Mouse (Mus musculus) frontal cortex, adult 2 months (tissue): ENCODE data around the gene Gm20388. TPM values are rescaled to one million over a fixed set of nuclear protein-coding genes. Genes with fewer than 3 reads are reported as not detected.

Source experiments
- DNase-seq, 2 experiments: peaks; one replicate each; pipeline ENCODE4 v3.0.0; 2022; ENCODE audit warnings: low spot score in 1 of 2; ENCODE audit errors: extremely low spot score in 1 of 2
- polyA plus RNA-seq: library from polyadenylated mRNA; depleted of rRNA; stranded (reverse); fragments of >200 nt; gene quantifications from 2 replicates; pipeline ENCODE4 v1.2.3, GENCODE M21; 2012

The Gm20388 gene
- polyA plus RNA-seq, 1 experiment: 22.2 TPM

DNA sequence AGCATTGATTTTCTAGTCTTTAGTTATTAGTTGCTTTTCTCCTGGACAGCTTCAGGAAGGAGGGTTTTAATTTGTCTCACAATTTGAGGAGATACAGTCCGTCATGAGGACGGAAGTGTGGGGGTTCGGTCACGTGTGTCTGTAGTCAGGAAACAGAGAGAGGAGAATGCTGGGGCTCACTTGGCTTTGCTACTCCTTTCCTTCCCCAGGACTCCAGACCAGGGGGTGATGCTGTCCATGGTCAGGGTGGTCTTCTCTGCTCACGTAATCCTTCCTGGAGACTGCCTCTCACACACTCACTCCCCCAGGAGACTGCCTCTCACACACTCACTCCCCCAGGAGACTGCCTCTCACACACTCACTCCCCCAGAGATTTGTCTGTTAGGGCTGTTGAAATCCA, 4133.8 kb downstream of the Gm20388 start:
- DNase-seq: no peak

DNA sequence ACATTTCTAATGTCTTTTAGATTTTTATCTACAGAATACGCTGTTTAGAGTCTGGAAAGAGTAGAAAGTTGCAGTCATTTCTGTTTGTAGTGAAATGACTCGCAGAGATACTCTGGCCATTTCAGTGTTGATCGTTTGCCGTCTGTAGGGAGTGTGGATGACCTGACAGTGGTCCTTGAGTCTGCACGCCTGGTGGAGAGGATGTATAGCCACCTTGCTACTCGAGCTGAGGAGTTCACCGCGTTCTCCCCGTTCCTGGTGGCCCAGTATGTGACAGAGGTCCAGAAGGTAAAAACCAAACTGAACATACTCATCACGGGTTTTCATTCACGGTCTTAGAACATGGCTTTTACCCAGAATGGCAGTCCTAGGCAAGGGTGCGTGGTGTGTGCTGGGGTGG, 4134.3 kb downstream of the Gm20388 start:
- DNase-seq: no peak

DNA sequence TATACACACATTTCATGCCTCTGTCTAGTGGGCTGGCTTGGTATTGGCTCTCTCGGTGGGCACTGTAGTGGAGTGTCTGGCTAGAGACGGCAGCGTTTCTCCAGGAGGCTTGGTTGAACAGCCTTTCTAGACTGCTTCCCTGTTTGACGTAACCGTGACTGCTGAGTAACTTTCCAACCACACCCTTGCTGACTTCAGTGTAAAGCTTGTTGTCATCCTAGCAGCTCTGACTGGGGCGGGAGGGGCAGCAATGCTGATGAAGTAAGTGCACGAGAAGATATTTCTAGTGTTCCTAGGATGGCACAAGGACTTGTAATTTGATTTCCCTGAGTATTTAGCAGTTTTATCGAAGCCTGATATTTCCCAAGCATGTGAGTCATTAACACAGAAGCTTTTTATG, 4135.2 kb downstream of the Gm20388 start:
- no peak for DNase-seq

DNA sequence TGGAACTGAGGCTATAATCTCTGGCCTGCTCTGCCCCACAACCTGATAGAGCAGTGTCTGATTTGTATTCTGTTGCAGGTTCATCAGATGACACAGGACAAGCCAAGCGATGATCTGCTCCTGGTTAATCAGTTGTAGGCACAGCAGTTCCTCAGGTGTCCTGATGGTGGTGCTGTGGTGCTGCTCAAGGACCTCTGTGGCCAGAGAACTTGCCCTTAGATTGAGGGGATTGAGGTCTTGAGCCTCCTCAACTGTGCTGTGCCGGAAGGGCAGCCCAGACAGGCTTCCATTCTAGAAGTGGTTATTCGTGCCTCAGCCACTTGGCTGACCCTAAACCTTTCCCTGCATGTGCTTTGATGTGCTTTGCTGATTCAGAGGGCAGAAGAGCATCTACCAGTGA, 4141.5 kb downstream of the Gm20388 start:
- DNase-seq: peak; percentile 19 to 90

DNA sequence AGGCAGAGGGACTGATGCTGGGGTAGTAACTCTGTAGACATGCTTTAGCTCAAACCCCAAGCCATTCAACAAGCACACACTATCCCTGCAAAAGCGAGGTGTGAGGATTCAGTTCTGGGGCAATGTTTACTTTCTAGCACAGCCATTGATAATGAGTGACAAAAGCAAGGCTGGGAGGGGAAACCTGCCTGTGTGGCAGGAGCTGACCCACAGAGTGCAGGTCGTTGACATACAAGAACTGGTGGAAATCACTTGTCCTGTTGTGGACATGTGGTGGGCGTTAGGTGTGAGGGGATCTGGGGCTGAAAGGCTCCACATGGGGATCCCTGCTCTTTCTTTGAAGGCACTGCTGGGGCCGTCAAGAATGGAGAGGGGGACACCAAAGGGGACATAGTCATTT, 4141.9 kb downstream of the Gm20388 start:
- no peak for DNase-seq

DNA sequence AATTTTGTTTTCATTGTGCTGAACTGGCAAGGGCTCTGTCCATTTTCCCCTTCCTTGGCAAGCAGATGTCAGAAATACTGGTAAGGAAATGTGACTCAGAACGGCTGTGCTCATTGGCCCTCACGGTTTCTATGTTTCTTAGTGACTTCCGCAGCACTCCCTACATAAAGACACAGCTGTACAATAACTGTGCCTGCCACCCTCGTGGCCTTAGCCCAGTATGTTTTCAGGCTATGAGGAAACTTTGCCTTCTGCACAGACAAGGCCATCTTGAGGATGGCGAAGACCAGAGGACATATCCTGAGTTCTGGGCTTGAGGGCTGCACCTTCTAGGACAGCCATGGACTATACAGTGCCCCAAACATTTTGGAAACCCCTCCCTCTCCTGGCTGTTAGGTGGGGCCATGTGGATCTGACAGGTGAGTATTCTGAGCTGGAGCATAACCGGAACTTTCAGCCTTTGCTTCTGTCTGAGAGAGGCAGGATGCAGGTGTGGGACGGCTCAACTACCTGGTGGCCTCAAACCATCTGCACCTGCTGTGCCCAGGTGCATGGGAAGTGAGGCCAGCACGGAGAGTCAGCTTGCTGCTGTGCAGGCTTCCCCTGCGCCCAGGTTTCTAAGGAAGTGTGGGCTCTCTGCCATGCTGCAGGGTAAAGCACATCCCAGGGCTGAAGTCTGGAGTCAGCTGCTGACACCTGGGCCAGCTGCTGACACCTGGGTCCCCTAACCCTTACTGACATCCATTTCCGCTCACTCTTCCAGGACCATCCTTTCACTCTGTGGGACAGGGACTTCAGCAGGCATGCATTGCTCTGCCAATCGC, 4146.4 kb downstream of the Gm20388 start:
- no peak for DNase-seq

DNA sequence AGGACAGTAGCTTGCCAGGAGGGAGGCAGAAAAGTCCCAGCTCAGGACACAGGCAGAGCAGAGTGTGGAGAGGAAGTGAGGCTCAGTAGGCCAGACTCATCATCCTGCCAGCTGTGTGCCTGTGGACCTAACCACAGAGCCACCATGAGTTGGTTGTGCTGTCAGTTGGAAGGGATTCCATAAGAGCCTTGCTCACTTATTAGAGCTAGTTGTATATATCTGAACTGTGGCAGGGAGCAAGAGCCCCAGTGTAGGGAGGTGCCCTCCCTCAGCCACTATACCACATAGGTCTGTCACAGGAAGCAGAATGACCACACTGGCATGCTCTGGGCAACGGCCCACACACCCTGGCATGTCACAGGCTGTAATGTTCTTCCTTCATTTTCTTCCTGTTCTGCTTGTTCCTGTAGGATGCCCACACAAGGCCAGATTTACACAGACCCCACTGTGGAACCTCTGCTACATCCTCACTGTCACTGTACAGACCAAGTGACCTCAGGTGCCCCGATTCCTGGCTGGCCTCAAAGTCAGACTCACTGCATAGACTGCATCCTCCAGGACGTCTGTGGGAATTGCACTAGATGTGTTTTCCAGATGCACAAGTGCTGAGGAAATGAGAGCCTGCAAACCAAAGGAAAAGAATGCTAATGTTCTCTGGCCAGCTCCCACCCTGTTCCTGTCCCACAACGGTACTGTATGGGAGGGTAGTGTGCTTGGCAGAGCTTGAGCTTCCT, 4155.9 kb downstream of the Gm20388 start:
- no peak for DNase-seq

DNA sequence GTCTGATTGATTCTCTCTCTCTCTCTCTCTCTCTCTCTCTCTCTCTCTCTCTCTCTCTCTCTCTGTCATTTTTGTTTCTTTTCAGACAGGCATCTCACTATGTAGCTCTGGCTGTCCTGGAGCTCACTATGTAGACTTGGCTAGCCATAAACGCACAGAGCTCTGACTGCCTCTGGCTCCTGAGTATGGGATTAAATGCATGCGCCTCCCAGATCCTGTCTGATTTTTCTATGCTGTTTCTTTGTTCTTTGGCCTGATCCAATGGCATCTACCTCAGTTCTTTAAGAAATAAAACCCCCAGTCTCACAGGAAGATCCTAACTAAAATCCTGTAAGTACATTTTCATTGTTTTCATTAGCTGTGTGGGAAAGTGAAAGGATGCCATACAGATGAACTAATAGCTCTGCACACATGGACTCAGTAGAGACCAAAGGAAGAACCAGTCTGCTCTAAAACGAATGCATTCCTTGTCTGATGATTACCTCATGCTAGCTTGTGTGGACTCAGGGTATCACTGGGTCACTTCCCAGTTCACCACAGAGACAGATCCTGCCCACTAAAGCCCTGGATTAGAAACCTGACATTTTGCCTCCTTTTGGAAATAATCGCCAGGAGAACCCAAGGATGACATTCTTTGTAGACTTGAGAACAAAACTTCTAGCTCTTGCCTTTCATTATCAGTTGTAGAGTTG, 4156.6 kb downstream of the Gm20388 start:
- DNase-seq: no peak

DNA sequence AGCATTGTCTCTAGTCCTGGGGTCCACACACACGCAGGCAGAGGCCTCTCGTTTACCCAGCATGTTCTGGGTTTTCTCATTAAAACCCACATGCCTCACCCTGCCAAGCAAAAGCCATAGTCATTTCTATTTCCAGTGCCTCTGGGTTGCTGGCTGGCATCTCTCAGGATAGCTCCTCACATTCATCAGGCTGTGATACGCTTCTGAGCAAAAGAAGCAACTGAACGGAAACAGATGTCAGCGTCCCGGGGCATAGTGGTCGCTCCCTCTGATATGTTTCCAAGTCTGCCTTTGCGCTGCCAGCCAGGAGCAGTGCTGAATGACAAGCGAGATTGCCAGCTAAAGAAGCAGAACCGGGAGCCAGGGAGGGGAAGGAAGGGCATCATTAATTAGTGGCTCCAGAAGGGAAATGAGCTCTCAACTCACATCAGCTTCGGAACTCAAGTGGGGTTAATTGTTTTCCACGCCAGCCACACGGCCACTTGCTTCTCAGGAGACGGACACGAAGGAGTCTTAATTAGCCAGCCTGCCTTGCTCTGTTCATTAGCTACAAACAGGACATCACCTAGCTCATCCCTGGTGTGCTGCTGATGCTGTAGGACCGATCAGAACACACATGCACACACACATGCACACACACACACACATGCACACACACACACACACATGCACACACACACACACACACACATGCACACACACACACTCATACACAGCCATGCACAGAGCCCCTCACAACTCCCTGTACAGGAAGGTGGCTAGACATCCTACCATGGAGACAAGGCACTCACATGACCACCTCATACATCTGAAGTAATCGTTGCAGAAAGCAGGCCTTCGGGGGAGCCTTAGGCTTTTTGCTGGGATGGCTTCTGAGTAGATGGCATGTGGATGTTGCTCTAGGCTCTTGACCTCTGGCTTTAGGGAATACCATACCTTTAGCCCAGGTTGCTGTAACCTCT, 4160.0 kb downstream of the Gm20388 start:
- DNase-seq: peak in 1 of 2 experiments; percentile 51

DNA sequence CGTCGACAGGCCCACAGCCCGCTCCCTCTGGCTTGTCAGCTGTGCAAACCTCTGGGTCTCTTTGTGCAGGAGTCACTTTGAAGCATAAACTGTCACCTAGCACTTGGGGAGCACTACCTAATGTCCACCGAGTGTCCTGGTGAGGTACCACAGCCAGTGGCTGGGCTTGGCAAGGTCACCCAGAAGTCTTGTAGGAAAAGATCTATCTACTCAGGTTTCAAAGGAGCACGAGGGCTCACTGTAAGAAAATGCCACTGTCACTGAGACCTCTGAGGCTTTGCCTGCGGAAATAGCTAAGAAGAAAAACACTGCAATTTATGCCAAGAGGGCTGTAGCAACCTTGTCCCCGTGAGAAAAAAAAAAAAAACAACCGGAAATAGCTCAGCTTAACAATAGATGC, 4165.3 kb downstream of the Gm20388 start:
- no peak for DNase-seq

DNA sequence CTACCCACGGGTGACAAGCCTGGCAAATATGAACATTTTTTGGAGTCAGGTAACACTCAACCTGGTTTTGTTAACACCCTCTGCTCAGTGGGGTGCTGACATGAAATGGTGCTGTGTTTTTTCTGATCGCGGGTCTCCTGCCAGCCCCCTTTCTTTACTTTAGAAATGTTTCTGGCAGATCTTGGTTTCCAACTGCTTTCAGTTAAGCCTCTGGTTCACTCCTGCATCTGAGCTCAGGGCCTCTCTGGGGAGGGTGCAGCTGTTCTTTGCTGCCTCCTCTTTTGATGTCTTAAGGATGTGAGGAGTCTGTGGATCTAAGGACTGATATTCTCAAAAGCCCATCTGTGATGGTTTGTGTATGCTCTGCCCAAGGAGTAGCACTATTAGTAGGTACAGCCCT, 4165.8 kb downstream of the Gm20388 start:
- DNase-seq: no peak

DNA sequence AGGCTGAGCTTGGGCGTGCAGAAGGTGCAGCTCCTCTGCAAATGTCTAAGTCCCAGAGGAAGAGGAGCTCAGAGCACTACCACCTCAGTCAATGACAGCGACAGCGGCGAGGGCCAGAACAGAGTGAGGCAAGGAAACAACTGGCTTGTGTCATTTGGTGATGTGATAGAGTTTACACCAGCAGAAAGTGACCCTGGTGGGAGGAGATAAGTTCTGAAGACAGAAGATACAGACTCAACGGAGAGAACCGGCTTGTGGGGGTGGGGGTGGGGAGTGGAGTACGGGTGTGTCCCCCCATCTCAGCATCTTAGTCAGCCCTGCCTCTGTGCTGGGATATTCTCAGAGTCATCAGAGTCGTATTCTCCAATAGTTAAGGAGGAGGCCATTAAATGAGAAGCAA, 4166.7 kb downstream of the Gm20388 start:
- no peak for DNase-seq

DNA sequence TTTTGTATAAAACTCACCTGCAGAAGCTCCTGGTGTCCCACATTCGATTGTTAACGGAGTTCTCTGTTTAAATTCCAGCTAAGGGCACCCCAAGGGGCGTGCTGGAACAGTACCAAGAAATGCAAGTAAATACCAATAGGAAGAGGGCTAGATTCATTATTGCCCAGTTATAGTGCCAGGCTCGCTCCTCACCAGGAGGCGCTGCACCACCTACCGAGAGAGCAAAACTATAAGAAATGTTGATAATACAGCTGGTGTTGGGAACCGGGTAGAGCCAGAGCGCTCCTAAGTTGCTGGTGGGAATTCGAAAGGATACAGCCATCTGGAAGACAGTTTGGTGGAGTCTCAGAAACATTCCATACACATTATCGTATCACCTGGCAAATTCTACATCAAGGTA, 4167.4 kb downstream of the Gm20388 start:
- no peak for DNase-seq

DNA sequence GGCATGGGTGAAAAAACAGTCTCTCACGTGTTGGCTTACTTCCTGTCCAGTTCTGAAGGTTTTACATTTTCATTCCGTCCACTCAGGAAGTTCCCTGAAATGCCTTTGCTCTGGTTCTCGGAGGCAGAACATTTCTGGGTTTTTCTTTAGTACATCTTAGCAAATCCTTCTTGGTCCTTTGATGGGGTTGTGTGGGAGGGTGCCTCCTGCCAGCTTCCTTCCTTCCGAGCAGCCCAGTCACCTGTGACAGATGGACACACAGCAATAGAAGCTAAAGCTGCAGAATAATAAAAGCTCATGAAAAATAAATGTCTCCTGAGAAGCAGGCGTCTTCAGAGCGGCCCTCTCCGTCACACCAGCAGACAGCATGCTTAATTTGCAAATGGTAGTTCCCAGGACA, 4168.3 kb downstream of the Gm20388 start:
- peak in 1 of 2 experiments; percentile 62 for DNase-seq

DNA sequence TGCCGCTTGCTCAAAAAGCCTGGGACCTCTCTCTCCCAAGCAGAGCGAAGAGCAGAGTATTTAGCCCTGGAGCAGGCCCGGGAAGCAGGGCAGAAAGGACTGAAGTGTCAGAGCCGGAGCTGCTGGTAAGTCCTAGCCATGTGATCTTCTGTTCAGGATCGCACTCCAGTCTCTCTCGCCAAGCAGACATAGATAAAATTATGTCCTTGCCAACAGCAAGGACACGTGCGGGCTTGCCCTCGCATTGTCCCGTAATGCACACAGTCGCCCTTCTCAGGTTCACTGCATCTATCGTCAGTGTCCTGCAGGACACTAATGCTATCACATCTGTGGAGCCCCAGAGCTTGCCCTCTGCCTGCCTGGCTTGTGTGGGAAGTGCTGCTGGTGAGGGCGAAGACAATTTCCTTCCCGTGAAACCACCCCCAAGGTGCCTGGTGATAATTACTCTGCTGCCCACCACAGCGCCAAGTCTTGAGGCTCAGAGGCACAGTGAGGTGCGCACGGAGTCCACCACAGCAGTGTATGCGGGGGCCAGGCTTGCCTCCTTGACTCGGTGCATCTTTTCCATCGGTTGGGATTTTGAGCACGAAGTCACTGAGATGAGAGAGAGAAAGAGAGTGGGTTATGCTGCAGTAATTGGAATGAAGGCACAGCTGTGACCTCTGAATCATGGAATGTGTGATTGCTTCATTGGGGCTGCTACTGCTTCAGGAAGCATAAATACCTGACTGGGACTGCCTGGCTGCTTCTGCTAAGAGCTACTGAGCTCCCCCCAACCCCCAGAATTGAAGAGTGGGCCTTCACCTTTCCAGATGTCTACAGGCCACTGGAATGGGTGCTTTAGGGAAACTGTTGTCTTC, 4170.1 kb downstream of the Gm20388 start:
- peak; percentile 19 to 50 for DNase-seq

DNA sequence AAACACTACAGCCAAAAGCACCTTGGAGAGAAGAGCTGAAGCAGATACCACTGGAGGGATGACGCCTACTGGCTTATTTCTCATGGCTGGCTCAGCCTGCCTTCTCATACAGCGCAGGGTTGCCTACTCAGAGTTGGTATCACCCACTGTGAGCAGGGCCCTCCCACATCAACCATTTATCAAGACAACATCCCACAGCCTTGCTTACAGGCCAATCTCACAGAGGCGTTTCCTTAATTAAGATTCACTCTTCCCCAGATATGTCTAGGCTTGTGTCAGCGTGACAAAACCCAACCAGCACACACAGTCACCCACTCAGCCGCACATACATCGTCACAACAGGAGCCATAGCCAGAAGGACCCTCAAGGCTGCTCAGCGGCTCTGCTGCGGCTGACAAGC, 4172.0 kb downstream of the Gm20388 start:
- DNase-seq: peak; percentile 20 to 57

DNA sequence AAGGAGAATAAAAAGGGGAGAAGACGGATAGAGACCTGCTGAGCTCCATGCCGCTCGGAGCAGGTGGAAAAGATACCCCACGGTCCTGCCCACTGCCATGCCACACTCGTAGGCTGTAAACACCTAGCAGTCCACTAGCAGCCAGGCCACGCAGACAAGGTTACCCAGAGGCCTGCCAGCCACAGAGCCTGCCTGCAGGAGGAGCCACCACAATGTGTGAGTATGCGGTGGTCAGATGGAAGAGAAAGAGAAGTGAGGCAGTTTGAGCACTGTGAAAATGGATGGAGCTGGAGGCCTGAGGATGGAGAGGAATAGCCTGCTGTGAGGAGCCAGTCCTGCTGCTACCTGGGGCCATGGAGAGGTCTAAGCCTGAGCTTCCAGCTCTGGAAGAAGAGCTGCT, 4173.0 kb downstream of the Gm20388 start:
- no peak for DNase-seq

DNA sequence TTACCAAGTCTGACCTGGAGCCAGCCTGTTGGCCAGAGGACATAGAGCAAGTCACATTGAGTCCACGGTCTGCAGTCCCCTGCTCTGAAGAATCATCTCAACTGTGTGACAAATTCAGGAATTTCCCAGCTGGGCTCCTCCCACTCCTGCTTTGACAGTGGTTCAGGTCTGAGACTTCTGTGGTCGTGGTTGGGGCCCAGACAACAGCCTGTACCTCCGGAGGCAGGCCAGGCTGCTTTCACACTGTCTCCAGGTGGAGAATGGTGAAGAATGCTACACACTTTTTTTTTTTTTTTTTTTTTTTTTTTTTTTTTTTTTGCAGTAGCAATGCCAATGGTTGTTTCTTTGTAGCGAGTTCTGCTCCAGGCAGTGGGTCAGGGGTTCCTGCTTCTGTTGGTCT, 4175.0 kb downstream of the Gm20388 start:
- DNase-seq: no peak

DNA sequence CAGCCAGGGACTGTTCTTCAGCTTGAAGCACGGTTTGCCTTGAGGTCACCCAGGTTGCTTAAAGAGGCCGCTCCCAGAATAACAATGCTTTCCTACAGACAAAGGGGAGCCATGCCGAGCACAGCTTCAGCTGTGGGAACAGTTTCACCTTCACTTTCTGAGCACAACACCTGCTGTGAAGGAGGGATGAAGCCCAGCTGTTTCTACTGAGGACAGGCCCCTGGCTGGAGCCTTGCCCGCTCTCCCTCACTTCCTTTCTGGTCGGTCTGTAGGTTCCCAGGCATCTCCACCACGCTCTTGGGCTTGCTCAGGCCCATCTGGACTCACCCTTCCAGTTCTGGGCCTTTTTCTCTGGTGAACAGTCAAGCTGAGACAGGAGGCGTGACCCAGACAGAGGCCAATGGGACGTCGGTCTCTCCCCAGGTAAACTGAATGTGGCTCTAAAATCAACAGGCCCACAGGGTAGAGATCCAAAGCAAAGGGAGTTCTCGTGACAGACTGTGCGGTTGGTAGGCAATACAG, 4177.5 kb downstream of the Gm20388 start:
- no peak for DNase-seq
